Comparison of ENCODE assay signal across 31 mouse cellular contexts in genomic region chr13:76591189-76591588, GRCm38 (mm10).
DNase-seq lines count a peak whose midpoint lies in the region; ATAC-seq lines count a peak whose summit lies in the region.
"Had no signal": no experiment of that assay in that cellular context is flagged by ENCODE, and none has a peak within 500 bp of the region (broad histone marks: within the 10 kb centered on the region; RNA-seq: fewer than 3 reads in every experiment).

No protein-coding gene starts in this region.

- H3K4me2 ChIP-seq in lung, embryonic 16.5 days (ENCODE audit: low read depth, low read length), result no peak overlapping the region
- H3K4me2 ChIP-seq: embryonic facial prominence, embryonic 13.5 days; forebrain, embryonic 12.5 days; forebrain, embryonic 15.5 days; heart, embryonic 12.5 days; heart, embryonic 15.5 days; hindbrain, embryonic 13.5 days; intestine, embryonic 15.5 days had no signal

- H3K4me1 ChIP-seq in lung, embryonic 16.5 days (replicated peaks; ENCODE audit: control insufficient read depth, insufficient read depth, low read length), result no peaks in the 10 kb centered on the region
- H3K4me1 ChIP-seq: embryonic facial prominence, embryonic 10.5 days; embryonic facial prominence, embryonic 13.5 days; forebrain, embryonic 12.5 days; forebrain, embryonic 15.5 days; heart, embryonic 12.5 days; heart, embryonic 15.5 days; hindbrain, embryonic 10.5 days; hindbrain, embryonic 13.5 days; intestine, embryonic 15.5 days had no signal

- no peak overlapping the region for H3K9ac ChIP-seq in lung, embryonic 16.5 days (ENCODE audit: low read length)
- H3K9ac ChIP-seq: embryonic facial prominence, embryonic 13.5 days; forebrain, embryonic 12.5 days; forebrain, embryonic 15.5 days; heart, embryonic 12.5 days; heart, embryonic 15.5 days; hindbrain, embryonic 13.5 days; intestine, embryonic 15.5 days had no signal

- H3K27ac ChIP-seq in lung, embryonic 16.5 days (ENCODE audit: low read length), result no peak overlapping the region
- H3K27ac ChIP-seq: embryonic facial prominence, embryonic 10.5 days; embryonic facial prominence, embryonic 13.5 days; forebrain, embryonic 12.5 days; forebrain, embryonic 15.5 days; heart, embryonic 15.5 days; hindbrain, embryonic 10.5 days; hindbrain, embryonic 13.5 days; intestine, embryonic 15.5 days had no signal

- no peaks in the 10 kb centered on the region for H3K36me3 ChIP-seq in lung, embryonic 16.5 days (ENCODE audit: control insufficient read depth, insufficient read depth, low read length)
- H3K36me3 ChIP-seq: embryonic facial prominence, embryonic 10.5 days; embryonic facial prominence, embryonic 13.5 days; forebrain, embryonic 12.5 days; forebrain, embryonic 15.5 days; G1E; heart, embryonic 12.5 days; heart, embryonic 15.5 days; hindbrain, embryonic 10.5 days; hindbrain, embryonic 13.5 days; intestine, embryonic 15.5 days had no signal

- H3K27me3 ChIP-seq in lung, embryonic 16.5 days (ENCODE audit: control insufficient read depth, insufficient read depth, low read depth, low read length), result no peaks in the 10 kb centered on the region
- H3K27me3 ChIP-seq: embryonic facial prominence, embryonic 13.5 days; forebrain, embryonic 12.5 days; forebrain, embryonic 15.5 days; heart, embryonic 12.5 days; heart, embryonic 15.5 days; hindbrain, embryonic 13.5 days; intestine, embryonic 15.5 days; Patski had no signal

- no peaks in the 10 kb centered on the region for H3K9me3 ChIP-seq in lung, embryonic 16.5 days (ENCODE audit: control insufficient read depth, low read length)
- H3K9me3 ChIP-seq: embryonic facial prominence, embryonic 10.5 days; embryonic facial prominence, embryonic 13.5 days; forebrain, embryonic 12.5 days; forebrain, embryonic 15.5 days; G1E; heart, embryonic 12.5 days; heart, embryonic 15.5 days; hindbrain, embryonic 10.5 days; hindbrain, embryonic 13.5 days; intestine, embryonic 15.5 days had no signal

- no peak for DNase-seq in lung, postnatal 4 days
- DNase-seq in 416B (ENCODE audit: low read depth), result peak; percentile 96
- DNase-seq in spleen, adult 12 weeks (ENCODE audit: low spot score), result no peak
- DNase-seq in heart, postnatal 4 days, result no peak
- no peak for DNase-seq in natural killer cell, adult 2 months (ENCODE audit: low spot score in 2 of 2)
- DNase-seq: adrenal gland, postnatal 10 days; adrenal gland, postnatal 36 days; cerebellum, adult 18-20 months; cerebellum, adult 9-11 months; cerebellum, postnatal 25 days; embryo, embryonic 11 days; gastrocnemius, postnatal 10 days; gastrocnemius, postnatal 36 days; heart, adult 11 months; heart, postnatal 14 days had no signal

- peak; percentile 60; the same call in 1 of the 2 replicates for ATAC-seq in lung, embryonic 16.5 days (ENCODE audit: low read depth)
- peak; percentile 75 for ATAC-seq in granulocyte monocyte progenitor cell, adult 5-6 weeks (replicated peaks; ENCODE audit: poor library complexity, severe bottlenecking)
- ATAC-seq in megakaryocyte, adult 5-6 weeks (ENCODE audit: poor library complexity, severe bottlenecking), result peak; percentile 72
- ATAC-seq: hindbrain, embryonic 16.5 days; intestine, embryonic 15.5 days; Patski had no signal

- H3K4me3 ChIP-seq in lung, embryonic 16.5 days (ENCODE audit: low read length), result no peak overlapping the region
- H3K4me3 ChIP-seq: embryonic facial prominence, embryonic 10.5 days; embryonic facial prominence, embryonic 13.5 days; erythroblast, embryonic 14.5 days; forebrain, embryonic 12.5 days; forebrain, embryonic 15.5 days; heart, embryonic 12.5 days; heart, embryonic 15.5 days; hindbrain, embryonic 10.5 days; hindbrain, embryonic 13.5 days; intestine, embryonic 15.5 days had no signal
